Mouse (Mus musculus) spleen, adult 2 months (tissue): Measurements from ENCODE around the gene Nsmce4a. TPM values are rescaled to one million over a fixed set of nuclear protein-coding genes. Genes with fewer than 3 reads are reported as not detected.
A peak's percentile ranks its signal among the peaks of the same experiment; 100 is the strongest.
"Not testable (repeated sequence)": the region's sequence is repeated elsewhere in the genome, so short reads cannot be mapped to it uniquely, and the experiment has no call there.

Experiments
- DNase-seq, 2 experiments: peaks; one replicate each; pipeline versions ENCODE4 v3.0.0 to v3.0.0-alpha.2; 2012 to 2021; ENCODE audit warnings: low spot score in 2 of 2, low read depth in 1 of 2
- H3K27ac ChIP-seq: fragments of 200-500 bp; 2 replicates; pipeline ENCODE4 v1.5.1; 2012; ENCODE audit warnings: low read length, inconsistent platforms; ENCODE audit not compliant: insufficient read depth
- H3K27me3 ChIP-seq: fragments of 200-500 bp; 2 replicates; pipeline ENCODE4 v1.6.1; 2012; ENCODE audit warnings: mild to moderate bottlenecking, moderate library complexity, low read length, inconsistent platforms; ENCODE audit not compliant: control insufficient read depth, insufficient read depth
- H3K36me3 ChIP-seq: fragments of 200-500 bp; 2 replicates; pipeline ENCODE4 v1.6.1; 2012; ENCODE audit warnings: mild to moderate bottlenecking, low read length, inconsistent platforms; ENCODE audit not compliant: control insufficient read depth, insufficient read depth
- H3K4me1 ChIP-seq: fragments of 200-500 bp; 2 replicates; pipeline ENCODE4 v1.6.1; 2011; ENCODE audit warnings: inconsistent platforms; ENCODE audit not compliant: control insufficient read depth, insufficient read depth, insufficient read length
- H3K4me3 ChIP-seq: fragments of 200-500 bp; 2 replicates; pipeline ENCODE4 v1.5.1; 2011; ENCODE audit warnings: mild to moderate bottlenecking, inconsistent platforms; ENCODE audit not compliant: insufficient read depth, insufficient read length; ENCODE audit errors: extremely low read depth
- CTCF ChIP-seq: fragments of 200-500 bp; IDR thresholded peaks from 2 replicates; pipeline ENCODE4 v1.5.1; 2011; ENCODE audit warnings: mild to moderate bottlenecking, inconsistent platforms; ENCODE audit not compliant: insufficient read depth, insufficient read length, insufficient replicate concordance; ENCODE audit errors: extremely low read depth
- POLR2A ChIP-seq: fragments of 200-500 bp; IDR thresholded peaks from 2 replicates; pipeline ENCODE4 v1.6.1; 2011; ENCODE audit warnings: low read depth, low read length, inconsistent platforms
- WGBS: fragments of 180-500 bp; shearing (Covaris S2); methylation state at CpG from one replicate; pipeline ENCODE4 v1.1.7; 2018; 5-methylcytosine and 5-hydroxymethylcytosine counted together
- polyA plus RNA-seq: library from polyadenylated mRNA; depleted of rRNA; stranded (reverse); fragments of >200 nt; gene quantifications from 2 replicates; pipeline ENCODE4 v1.2.3, GENCODE M21; 2012

Gene Nsmce4a
- polyA plus RNA-seq, 1 experiment, result 43.9 TPM

- TF ChIP-seq CTCF, result no peak
- no peaks in the 10 kb centered on the region for H3K27me3 ChIP-seq
- H3K36me3 ChIP-seq, result peaks cover 29% of the 10 kb centered on the region
- no peaks in the 10 kb centered on the region for H3K4me1 ChIP-seq
- DNase-seq, result no peak
- 83% methylated on average over 4 of the region's 4 CpGs for WGBS
- no peak overlapping the region for H3K4me3 ChIP-seq
- H3K27ac ChIP-seq, result no peak overlapping the region
Observed at GRCm38 (mm10) chr7:130535174-130535573, 37.7 kb downstream of the Nsmce4a start.

DNA sequence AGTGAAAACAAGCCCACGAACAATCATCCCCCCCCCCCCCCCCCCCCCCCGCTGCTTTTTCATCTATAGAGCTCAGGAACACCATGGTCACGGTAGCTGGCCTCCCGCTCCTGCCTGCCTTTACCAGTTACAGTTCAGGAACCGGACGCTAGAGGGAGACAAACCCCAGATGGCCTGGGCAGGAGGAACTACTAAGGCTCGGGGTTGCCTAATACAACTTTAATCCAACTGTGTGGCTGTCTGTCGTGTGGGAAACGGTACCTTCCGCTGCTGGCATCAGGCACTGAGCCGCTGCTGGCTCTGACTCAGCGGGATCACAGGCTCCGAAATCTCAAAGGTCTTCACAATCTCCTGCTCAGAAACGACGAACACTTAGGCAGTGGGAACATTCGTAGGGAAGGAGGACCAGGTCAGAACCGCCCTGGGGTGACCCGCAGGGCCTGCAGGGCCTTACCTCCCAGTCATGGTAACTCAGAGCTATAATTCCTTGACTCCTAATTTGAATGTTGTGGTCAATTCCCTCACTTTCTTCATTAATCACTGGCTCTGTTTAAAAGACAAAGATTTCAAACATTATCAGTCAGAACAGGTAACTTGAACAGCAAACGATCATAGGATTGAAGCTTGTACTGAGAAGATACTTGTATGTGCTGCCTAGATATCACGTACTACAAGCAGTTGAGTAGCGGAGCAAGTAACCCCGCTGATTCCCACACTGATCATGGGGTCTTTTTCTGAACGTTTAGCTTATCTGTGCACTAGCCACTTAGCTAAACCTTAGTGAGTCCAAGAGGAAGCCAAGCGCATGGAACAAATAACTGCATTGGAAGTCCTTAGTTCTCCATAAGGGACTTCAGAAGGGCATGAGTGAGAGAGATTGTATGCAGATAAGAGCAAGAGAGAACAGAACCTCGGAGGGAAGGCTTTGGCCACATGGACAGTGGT lies 39.3 kb downstream of the Nsmce4a start:
- no peaks in the 10 kb centered on the region for H3K27me3 ChIP-seq
- 44% methylated on average over 24 of the region's 25 CpGs for WGBS
- H3K27ac ChIP-seq, result no peak overlapping the region
- H3K36me3 ChIP-seq, result peaks cover 20% of the 10 kb centered on the region
- DNase-seq, result peak; percentile 68 to 85
- no peak overlapping the region for H3K4me3 ChIP-seq
- TF ChIP-seq POLR2A, result no peak
- TF ChIP-seq CTCF, result peak; percentile 90; the same call in 1 of the 2 replicates
- no peaks in the 10 kb centered on the region for H3K4me1 ChIP-seq

DNA sequence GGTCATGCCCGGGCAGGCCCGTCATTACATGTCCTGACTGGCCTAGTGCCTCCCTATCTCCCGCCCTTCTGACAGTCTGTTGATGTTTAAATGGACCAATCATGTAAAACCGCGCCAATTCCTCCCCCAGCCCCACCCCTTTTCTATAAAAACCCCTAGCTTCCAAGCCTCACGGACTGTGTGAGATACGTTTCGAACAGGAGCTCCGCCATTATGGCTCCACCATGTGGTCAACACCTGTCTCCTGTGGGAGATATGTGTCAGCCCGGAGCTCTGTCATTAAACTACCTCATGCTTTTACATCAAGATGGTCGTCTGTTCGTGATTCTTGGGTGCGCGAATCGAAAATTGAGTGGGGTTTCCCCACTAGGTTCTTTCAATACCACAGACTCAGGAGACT lies 41.8 kb downstream of the Nsmce4a start:
- not testable (repeated sequence) for H3K4me3 ChIP-seq, DNase-seq, H3K4me1 ChIP-seq, H3K27ac ChIP-seq, H3K27me3 ChIP-seq
- peaks cover 15% of the 10 kb centered on the region for H3K36me3 ChIP-seq
- WGBS, result 98% methylated on average over 15 of the region's 15 CpGs

DNA sequence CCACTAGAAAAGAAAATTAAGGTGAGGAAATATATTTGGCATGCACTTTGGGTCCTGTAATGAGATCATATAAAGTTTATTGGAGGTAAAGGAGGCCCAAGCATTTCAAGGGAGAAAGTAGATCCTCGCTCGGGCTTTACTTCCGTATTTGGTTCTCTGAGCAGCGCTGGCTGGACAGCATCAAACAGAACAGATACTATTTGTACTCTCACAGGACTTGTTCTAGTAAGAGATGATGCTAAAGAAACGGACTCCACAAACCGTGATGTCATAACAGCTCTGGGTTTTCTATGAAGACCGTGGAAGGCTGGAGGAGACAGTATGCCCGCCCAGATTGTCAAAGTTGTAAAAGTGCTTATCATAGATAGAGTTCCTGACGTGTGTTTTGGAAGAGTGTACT lies 45.6 kb downstream of the Nsmce4a start:
- Histone ChIP-seq H3K4me1 (no peaks in the 10 kb centered on the region), H3K4me3 (no peak overlapping the region), H3K27ac (no peak overlapping the region), H3K27me3 (no peaks in the 10 kb centered on the region), H3K36me3 (peaks cover 8% of the 10 kb centered on the region)
- no peak for DNase-seq
- no peak for TF ChIP-seq CTCF
- no peak for TF ChIP-seq POLR2A
- WGBS, result 91% methylated on average over 9 of the region's 9 CpGs

GRCm38 (mm10) chr7:130523451-130523850 lies 49.5 kb downstream of the Nsmce4a start:
- Histone ChIP-seq H3K36me3 (no peaks in the 10 kb centered on the region), H3K27ac (no peak overlapping the region), H3K4me3 (no peak overlapping the region), H3K27me3 (no peaks in the 10 kb centered on the region), H3K4me1 (peaks cover 2% of the 10 kb centered on the region)
- DNase-seq, result no peak
- TF ChIP-seq POLR2A (no peak), CTCF (no peak)
- WGBS, result 87% methylated on average over 8 of the region's 8 CpGs

DNA sequence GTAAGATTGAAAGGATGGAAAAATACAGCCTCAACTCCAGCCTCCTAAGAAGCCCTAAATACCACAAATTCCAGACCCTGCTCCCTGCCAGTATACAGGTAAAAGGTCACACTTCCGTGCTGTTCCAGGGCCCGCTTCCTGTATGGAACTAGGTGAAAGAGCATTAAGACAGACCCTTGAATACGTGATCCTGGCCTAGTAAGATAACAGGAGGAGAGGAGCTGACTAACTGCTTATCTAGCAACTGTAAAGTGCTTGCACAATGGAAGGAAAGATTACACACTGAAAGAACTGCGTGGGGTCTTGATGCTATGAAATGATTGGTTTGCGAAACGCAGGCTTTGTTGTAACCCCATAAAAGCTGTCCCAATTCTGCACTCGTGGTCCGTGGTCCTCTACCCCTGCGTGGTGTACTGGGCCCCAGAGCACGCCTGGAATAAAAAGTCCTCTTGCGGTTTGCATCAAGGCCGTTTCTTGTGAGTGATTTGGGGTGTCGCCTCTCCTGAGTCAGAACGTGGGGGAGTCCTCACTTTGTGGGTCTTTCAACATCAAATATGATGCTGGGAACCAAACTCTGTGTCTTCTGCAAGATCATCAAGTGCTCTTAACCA lies 52.0 kb downstream of the Nsmce4a start:
- H3K36me3 ChIP-seq, result no peaks in the 10 kb centered on the region
- 87% methylated on average over 14 of the region's 14 CpGs for WGBS
- no peak overlapping the region for H3K4me3 ChIP-seq
- no peak for TF ChIP-seq CTCF
- TF ChIP-seq POLR2A, result no peak
- no peak overlapping the region for H3K27ac ChIP-seq
- DNase-seq, result no peak
- no peaks in the 10 kb centered on the region for H3K27me3 ChIP-seq
- peaks cover 5% of the 10 kb centered on the region for H3K4me1 ChIP-seq

- Histone ChIP-seq H3K4me3 (peak within 1 kb of the TSS; percentile 96), H3K27ac (peak within 1 kb of the TSS; percentile 78), H3K36me3 (no peaks in the 10 kb centered on the region), H3K27me3 (no peaks in the 10 kb centered on the region), H3K4me1 (peaks cover 5% of the 10 kb centered on the region)
- no peak for DNase-seq
- WGBS, result 23% methylated on average over 20 of the region's 20 CpGs
- TF ChIP-seq CTCF (no peak), POLR2A (no peak)
Observed at GRCm38 (mm10) chr7:130520049-130520425, 52.9 kb downstream of the Nsmce4a start, which contains the start of gene Ate1. Ate1 (minus strand) TSS chr7:130520369.
